Mouse (Mus musculus) limb, embryonic 11.5 days (tissue): ENCODE results near the gene 3830406C13Rik. TPM values are rescaled to one million over a fixed set of nuclear protein-coding genes. Genes with fewer than 3 reads are reported as not detected.
A peak's percentile ranks its signal among the peaks of the same experiment; 100 is the strongest.

Experiments
- ATAC-seq: fragments of 200-750 bp; cut with Nextera tagmentation; 2 replicates; pipeline ENCODE4 v1.8.0; 2017; ENCODE audit warnings: low read depth; ENCODE audit not compliant: insufficient number of reproducible peaks, low FRiP score, low TSS enrichment
- DNase-seq: peaks from one replicate; pipeline ENCODE4 v3.0.0-alpha.2; 2015; ENCODE audit warnings: low spot score
- H3K27ac ChIP-seq: fragments of 300-500 bp; sonication (generic); replicated peaks from 2 replicates; pipeline ENCODE4 v1.5.1; 2014; ENCODE audit warnings: low read depth, mild to moderate bottlenecking, low read length
- H3K27me3 ChIP-seq: fragments of 300-500 bp; sonication (generic); 2 replicates; pipeline ENCODE4 v1.6.1; 2014; ENCODE audit warnings: mild to moderate bottlenecking, low read length, mixed read lengths; ENCODE audit not compliant: control insufficient read depth, insufficient read depth
- H3K36me3 ChIP-seq: fragments of 300-500 bp; sonication (generic); 2 replicates; pipeline ENCODE4 v1.6.1; 2014; ENCODE audit warnings: mild to moderate bottlenecking, low read length, moderate library complexity, mixed read lengths; ENCODE audit not compliant: control insufficient read depth, insufficient read depth
- H3K4me1 ChIP-seq: fragments of 300-500 bp; sonication (generic); 2 replicates; pipeline ENCODE4 v1.6.1; 2014; ENCODE audit warnings: low read length, mixed read lengths; ENCODE audit not compliant: control insufficient read depth, insufficient read depth
- H3K4me2 ChIP-seq: fragments of 300-500 bp; sonication (generic); 2 replicates; pipeline ENCODE4 v1.6.1; 2014; ENCODE audit warnings: low read depth, mild to moderate bottlenecking, moderate library complexity; ENCODE audit not compliant: severe bottlenecking
- H3K4me3 ChIP-seq: fragments of 300-500 bp; sonication (generic); 2 replicates; pipeline ENCODE4 v1.5.1; 2014; ENCODE audit warnings: low read depth, low read length
- H3K9ac ChIP-seq: fragments of 300-500 bp; sonication (generic); 2 replicates; pipeline ENCODE4 v1.6.1; 2014; ENCODE audit warnings: mild to moderate bottlenecking, low read length
- H3K9me3 ChIP-seq: fragments of 300-500 bp; sonication (generic); 2 replicates; pipeline ENCODE4 v1.6.1; 2016; ENCODE audit warnings: low read length; ENCODE audit not compliant: control insufficient read depth
- WGBS: fragments of 180-500 bp; shearing (Covaris S2); extraction: QIAGEN DNeasy Blood & Tissue Kit; methylation state at CpG from one replicate; pipeline ENCODE4 v1.1.7; 2014; 5-methylcytosine and 5-hydroxymethylcytosine counted together
- polyA plus RNA-seq: library from polyadenylated mRNA; unstranded; fragments of >200 nt; fragmentation: Nextera tagmentation; extraction: Ambion mirVana; gene quantifications from 2 replicates; pipeline ENCODE4 v1.2.1, GENCODE M21; 2014

Gene 3830406C13Rik
- polyA plus RNA-seq, 1 experiment from 2014 or later: 25.1 TPM

GRCm38 (mm10) chr14:12345241-12345921, 61.4 kb downstream of the 3830406C13Rik start:
- Histone ChIP-seq H3K9ac (no peak overlapping the region), H3K4me2 (no peak overlapping the region), H3K9me3 (no peaks in the 10 kb centered on the region)

DNA sequence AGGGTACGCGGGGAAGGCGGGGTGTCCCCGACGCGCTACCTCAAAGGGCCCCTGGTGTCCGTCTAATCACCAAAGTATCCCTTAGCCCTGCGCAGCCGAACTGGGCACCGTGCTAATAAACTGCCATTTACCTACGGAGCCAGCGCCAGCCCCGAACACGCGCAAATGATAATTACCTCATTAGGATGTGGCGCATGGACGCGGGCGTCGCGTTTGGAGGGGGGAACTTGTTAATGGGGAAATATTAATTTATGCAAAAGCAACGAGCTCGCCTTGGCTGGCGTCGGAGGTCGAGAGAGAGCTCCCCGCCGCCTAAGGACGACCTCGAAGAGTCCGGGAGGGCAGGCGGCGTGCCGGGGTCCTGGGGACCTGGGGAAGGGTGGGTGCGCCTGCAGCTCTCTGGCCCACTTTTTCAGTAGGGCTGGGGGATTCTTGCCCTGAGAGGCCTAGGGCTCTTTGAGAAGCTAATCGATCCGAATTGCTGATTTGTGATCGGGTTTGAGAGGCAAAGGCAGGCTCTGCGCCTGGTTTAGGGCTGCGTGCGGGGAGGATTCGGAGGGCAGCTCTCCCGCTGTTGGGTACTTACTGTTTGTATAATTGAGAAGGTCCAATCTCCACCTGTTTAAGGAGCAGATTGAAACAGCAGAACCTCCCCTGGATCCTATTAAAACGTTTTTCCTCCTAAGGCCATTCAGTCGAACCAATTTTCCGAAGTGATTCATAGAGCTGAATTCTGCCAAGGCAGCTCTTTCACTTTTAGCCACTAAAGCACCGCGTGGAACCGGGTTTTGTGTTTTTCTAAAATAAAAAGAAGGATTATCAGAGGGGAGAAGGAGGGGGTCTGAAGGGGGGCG, 62.3 kb downstream of the 3830406C13Rik start:
- no peaks in the 10 kb centered on the region for H3K9me3 ChIP-seq
- no peaks in the 10 kb centered on the region for H3K36me3 ChIP-seq
- H3K4me3 ChIP-seq: no peak overlapping the region
- H3K4me1 ChIP-seq: peaks cover 14% of the 10 kb centered on the region; the same call in 1 of the 2 replicates
- H3K4me2 ChIP-seq: 0 out of 2 replicates have a peak overlapping the region, but pooled peaks have one; percentile 4
- DNase-seq (peak; percentile 66), ATAC-seq (no peak)
- WGBS: under 1% methylated on average over 50 of the region's 50 CpGs
- no peak overlapping the region for H3K27ac ChIP-seq
- no peak overlapping the region for H3K9ac ChIP-seq
- H3K27me3 ChIP-seq: peaks cover 87% of the 10 kb centered on the region

More at GRCm38 (mm10) chr14:12345241-12345921, 61.4 kb downstream of the 3830406C13Rik start:
- H3K4me1 ChIP-seq: peaks cover 19% of the 10 kb centered on the region; the same call in 1 of the 2 replicates
- no peak overlapping the region for H3K27ac ChIP-seq
- H3K4me3 ChIP-seq: no peak overlapping the region
- peaks cover 87% of the 10 kb centered on the region for H3K27me3 ChIP-seq
- DNase-seq: peak; percentile 59
- under 1% methylated on average over 40 of the region's 40 CpGs for WGBS
- no peak for ATAC-seq
- H3K36me3 ChIP-seq: no peaks in the 10 kb centered on the region

GRCm38 (mm10) chr14:12346865-12347600, 63.1 kb downstream of the 3830406C13Rik start:
- H3K4me2 ChIP-seq: no peak overlapping the region
- H3K36me3 ChIP-seq: no peaks in the 10 kb centered on the region
- H3K4me3 ChIP-seq: no peak overlapping the region
- no peak overlapping the region for H3K27ac ChIP-seq
- no peak overlapping the region for H3K9ac ChIP-seq
- DNase-seq (peak; percentile 50), ATAC-seq (no peak)
- 2% methylated on average over 26 of the region's 26 CpGs for WGBS
- peaks cover 11% of the 10 kb centered on the region; the same call in 1 of the 2 replicates for H3K4me1 ChIP-seq
- no peaks in the 10 kb centered on the region for H3K9me3 ChIP-seq
- peaks cover 85% of the 10 kb centered on the region for H3K27me3 ChIP-seq

DNA sequence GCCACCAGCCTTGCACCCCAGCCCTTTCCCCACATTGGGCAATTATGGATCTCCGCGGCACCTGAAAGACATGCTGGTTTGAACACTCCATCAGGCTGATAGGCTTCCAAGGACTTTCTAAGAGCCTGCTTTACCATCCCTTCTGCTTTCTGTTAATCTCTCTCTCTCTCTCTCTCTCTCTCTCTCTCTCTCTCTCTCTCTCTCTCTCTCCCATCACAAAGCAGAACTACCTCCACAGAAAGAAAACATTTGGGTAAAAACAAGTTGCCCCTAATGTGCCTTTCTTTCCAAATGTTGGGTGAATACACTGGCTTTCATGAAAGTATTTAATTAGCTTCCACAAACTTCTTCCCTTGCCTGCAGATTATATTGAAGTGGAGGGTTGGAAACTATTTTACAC, 64.1 kb downstream of the 3830406C13Rik start, which contains the start of gene Fezf2:
Gene Fezf2, minus strand, starts transcription at position 101 of the 400 bp plus-strand sequence.
- DNase-seq: no peak
- peaks cover 86% of the 10 kb centered on the region for H3K27me3 ChIP-seq
- H3K27ac ChIP-seq: no peak within 1 kb of the TSS
- H3K4me3 ChIP-seq: no peak within 1 kb of the TSS
- peaks cover 11% of the 10 kb centered on the region; the same call in 1 of the 2 replicates for H3K4me1 ChIP-seq
- H3K9me3 ChIP-seq: no peaks in the 10 kb centered on the region
- H3K36me3 ChIP-seq: no peaks in the 10 kb centered on the region
- ATAC-seq: no peak
- H3K4me2 ChIP-seq: no peak within 1 kb of the TSS
- no peak within 1 kb of the TSS for H3K9ac ChIP-seq
- 2% methylated on average over 2 of the region's 2 CpGs for WGBS

DNA sequence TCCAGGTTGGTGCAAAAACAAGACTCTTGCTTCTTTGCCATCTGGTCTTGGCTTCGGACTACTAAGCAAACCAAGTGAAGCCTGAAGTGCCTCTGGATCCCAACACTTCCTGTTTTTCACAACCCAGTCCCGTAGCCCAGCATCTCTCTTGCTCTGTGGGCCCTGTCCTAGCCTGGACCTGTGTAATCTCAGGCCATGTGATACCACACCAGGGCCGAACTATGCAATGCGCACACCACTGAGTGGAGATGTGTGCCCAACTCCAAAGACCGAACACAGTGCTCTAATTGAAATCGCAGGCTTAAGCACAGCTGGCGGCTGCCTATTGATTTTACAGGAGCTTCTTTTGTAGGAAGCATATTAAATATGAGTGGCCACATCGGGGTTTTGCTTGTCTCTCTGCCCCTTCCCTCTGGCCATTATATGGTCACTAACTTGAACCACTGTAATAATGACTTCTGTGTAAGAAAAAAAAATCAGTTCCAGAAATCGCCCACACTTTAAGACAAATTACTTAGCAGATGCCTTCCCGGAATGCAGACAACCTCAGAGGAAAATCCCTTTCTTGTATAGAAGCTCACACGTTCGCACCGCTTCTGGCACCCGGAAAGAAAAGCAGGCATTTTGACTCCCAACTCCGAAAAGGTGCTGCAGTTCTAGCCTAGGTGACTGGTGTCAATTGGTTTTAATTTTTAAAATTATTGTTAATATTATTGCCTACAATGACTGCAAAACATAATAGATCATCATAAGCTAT, 65.5 kb downstream of the 3830406C13Rik start:
- H3K9me3 ChIP-seq: no peaks in the 10 kb centered on the region
- peaks cover 8% of the 10 kb centered on the region; the same call in 1 of the 2 replicates for H3K4me1 ChIP-seq
- ATAC-seq (0 out of 2 replicates have a peak, but pooled peaks have one; percentile 49), DNase-seq (peak; percentile 50)
- H3K27ac ChIP-seq: no peak overlapping the region
- no peak overlapping the region for H3K4me2 ChIP-seq
- WGBS: 4% methylated on average over 15 of the region's 15 CpGs
- no peaks in the 10 kb centered on the region for H3K36me3 ChIP-seq
- H3K27me3 ChIP-seq: peaks cover 72% of the 10 kb centered on the region
- H3K9ac ChIP-seq: no peak overlapping the region
- no peak overlapping the region for H3K4me3 ChIP-seq

DNA sequence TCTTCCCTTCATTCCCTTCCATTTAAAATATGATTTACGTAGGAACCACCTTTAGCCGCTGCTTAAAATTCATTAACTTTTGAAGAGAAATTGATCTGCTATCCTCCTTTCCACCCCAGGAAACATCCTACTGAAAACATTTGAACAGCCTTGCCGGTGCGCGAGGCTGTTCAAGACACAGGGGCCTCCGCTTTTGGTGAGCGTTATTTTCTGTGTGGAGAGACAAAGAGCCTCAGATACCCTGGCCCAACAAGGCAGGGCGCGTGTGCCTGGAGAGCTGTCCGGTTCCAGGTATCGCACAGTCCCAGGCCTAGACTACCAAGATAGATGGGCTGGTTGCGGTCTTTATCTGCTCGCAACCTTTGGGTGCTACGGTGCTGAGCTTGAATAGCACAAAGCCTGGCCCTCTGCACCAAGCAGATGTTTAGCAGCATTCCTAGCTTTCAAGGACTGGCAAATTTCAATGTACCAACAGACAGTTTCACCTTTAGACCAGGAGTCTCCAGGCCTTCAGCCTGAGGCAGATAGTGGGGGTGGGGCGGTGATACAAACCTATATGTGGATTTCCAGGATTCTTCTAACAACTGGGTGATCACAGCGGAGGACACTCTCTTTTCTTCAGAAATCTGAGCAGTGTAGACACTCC, 66.4 kb downstream of the 3830406C13Rik start:
- H3K9ac ChIP-seq: no peak overlapping the region
- 4% methylated on average over 16 of the region's 16 CpGs for WGBS
- H3K4me3 ChIP-seq: no peak overlapping the region
- H3K9me3 ChIP-seq: no peaks in the 10 kb centered on the region
- H3K4me1 ChIP-seq: 0 out of 2 replicates have a peak, but pooled peaks cover under 1% of the 10 kb centered on the region
- peak; percentile 33 for DNase-seq
- no peak overlapping the region for H3K4me2 ChIP-seq
- H3K36me3 ChIP-seq: no peaks in the 10 kb centered on the region
- peaks cover 63% of the 10 kb centered on the region for H3K27me3 ChIP-seq
- ATAC-seq: no peak
- H3K27ac ChIP-seq: no peak overlapping the region
